Mouse (Mus musculus) spleen, postnatal 36 days (tissue): ENCODE measurements around the gene E130114P18Rik.

Experiments
- DNase-seq, 2 experiments: peaks; one replicate each; pipeline ENCODE4 v3.0.0; 2022; ENCODE audit warnings: low spot score in 2 of 2, mixed read lengths in 1 of 2

The E130114P18Rik gene

DNA sequence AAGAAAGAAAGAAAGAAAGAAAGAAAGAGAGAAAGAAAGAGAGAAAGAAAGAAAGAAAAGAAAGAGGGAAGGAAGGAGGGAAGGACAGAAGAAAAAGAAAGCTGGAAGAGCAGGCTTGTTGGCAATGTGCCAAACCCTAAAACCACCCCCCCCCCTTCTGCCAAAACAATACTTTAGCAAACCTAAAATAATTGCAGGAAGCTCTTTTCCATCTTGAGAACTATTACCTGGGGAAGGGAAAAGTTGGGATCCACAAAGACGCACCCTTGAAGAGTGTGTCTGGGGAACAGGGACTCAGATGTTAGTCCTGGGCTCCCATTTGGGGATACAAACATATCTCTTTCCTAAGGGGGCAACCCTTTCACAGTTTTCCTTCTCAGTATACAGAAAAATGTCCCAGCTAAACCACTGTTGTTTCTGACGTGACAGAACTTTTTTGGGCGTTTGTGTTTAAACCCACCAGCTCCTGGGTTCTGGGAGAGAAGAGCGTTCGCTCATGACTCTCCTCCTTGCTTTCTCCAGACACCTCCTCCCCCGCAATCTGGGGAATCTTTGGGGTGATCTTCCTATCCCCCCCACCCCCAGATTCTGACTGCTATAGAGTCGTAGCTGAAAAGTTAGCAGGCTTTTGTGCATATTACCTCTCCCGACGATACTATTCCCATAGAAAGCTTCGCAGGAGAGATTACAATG, 1.3 kb downstream of the E130114P18Rik start:
- no peak for DNase-seq

DNA sequence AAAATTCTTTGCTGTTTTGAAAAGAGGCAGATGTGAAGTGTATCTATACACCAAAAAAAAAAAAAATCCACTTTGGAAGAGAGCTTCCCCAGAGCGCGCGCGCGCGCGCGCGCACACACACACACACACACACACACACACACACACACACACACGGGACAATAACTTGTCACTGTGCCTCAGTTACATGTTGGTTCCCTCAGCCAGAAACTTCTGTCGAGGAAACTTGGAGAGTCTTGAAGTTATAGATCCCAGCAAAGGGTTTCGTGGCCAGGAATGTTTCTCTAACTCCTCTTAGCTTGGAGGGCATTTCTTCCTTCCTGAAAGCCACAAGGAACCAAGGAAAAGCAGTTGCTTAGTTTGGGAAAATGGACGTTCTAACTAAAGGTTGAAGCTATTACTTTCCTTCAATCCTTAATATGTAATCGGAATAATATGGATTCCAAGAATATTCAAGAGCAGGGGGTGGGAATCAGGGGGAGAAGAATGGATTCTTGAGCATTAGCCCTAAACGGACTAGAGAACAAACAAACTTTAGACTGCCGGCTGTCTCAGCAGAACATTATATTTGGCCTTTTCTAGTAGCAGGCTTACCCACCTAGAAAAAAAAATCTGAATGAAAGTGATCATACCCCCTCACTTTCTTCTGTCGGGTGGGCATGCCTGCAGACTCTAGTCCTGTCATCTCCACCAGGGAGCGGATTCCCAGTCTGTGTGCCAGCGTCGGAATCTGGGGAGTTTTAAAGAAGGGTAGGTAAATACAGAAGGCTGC, 2.2 kb downstream of the E130114P18Rik start:
- no peak for DNase-seq

DNA sequence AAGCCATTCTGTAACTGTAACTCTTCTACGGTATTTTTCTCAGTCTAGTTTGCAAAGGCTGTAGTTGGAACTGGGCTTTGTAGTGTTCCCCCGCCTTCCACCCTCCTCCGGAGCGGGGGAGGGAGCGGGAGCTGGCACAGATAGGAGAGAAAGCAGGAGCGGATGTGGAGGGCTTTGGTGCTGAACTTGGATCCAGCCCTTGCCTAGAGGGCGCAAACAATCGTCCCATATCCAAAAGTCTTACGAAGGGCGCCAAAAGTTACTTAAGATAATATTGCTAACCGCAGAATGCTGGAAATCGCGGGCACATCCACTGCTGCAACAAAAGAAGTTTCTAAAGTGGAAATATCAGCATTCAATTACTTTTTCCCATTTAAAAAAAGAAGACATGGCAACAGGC, 2.8 kb downstream of the E130114P18Rik start:
- DNase-seq, result peak; percentile 34 to 53

DNA sequence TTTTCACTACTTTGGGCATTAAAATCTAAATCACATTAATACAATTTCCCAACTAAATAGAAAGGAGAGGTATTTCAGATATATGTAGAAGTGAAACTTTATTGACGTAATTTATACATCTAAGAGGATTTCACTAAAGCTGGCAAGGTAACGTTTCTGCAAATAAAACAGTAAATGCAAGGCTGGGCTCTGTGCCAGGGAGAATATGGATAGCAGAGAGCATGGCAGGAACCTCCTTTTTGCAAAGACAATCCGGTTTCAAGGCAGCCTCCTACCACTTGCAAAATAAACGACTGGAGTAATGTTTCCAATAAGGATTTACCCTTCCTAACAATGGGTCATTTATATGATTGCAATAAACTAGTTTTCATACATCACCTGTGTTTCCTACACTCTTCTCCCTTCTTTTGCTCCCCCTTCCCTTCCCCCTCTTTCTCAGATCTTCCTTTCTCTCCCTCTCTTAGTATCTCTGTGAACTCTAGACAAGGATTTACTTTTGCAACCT, 3.4 kb downstream of the E130114P18Rik start:
- no peak for DNase-seq

DNA sequence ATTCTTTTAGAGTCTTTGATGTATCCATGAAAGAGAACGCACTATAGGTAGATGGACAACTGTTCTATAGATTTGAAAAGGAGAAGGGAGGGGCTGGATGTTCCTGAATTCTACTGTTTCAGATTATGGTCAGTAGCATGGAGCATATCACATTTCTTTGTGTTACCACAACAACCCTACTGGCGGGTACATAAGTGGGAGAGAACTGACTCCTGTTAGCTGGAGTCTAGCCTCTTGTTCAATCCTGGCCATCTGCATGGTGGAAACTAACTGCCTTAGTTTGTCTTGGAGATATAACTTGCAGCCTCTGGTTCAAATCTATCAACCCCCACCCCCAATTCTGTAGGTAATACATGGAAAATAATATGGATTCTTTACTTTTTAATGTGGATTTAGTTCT, 4.1 kb downstream of the E130114P18Rik start:
- DNase-seq, result no peak

DNA sequence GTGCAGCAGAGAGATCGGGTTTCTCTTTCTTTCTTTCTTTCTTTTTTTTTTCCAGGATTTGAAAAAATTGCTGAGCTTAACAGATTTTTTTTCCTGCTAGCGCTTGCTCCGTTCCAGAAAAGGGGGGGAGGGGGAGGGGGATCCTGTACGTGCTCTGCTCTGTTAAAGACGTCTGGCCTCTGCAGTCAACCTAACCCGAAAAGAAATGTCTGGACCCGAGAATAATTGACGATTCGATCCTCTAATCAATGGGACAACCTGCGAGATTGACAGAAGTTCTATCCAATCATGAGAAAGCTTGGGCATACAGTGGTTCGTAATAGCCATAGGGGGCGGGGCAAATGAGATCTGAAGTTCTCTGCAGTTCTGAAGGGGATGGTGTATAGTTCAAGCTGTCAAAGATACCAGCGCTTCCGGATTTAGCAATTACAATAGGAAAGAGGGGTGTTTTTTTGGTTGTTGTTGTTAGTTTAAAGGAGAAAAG, 4.7 kb downstream of the E130114P18Rik start:
- DNase-seq, result peak; percentile 95 to 97

DNA sequence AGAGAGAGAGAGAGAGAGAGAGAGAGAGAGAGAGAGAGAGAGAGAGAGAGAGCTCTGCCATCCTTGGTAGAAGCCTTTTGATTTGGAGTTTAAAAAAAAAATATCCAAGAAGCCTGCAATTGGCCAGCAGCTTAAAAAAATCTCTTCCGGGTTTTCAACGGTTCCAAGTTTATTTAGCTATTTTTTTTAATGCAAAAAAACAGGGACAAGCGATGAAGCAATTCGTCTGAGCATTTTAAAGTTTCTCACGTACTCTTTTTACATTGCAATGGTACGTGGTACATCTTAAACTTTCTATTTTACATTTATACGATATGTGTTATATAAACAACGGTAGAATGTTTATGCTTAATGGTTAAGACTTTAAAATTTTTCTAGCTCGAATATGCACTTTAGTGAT, 5.2 kb downstream of the E130114P18Rik start, which contains the start of gene Nfia:
Gene Nfia, plus strand, starts transcription at position 94 of the 400 bp plus-strand sequence.
- no peak for DNase-seq

DNA sequence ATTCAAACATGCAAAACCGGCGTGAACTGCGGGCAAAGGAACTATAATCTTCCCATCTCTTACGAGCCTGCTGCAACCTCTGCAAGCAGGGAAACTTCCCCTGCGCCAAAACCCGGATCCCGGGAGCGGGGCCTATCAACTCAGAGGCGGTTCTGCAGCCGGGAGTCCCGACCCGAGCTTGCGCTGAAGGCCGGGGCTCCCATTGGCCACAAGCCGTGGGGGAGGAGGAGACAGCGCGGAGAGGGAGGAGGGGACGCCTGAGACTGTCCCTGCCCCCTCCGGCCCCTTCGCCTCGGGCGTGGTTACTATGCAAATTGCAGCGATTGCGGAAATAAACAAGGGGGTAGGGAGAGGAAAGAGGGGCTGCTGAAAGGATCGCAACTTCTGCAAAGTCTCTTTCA, 5.8 kb downstream of the E130114P18Rik start:
- peak; percentile 97 for DNase-seq

DNA sequence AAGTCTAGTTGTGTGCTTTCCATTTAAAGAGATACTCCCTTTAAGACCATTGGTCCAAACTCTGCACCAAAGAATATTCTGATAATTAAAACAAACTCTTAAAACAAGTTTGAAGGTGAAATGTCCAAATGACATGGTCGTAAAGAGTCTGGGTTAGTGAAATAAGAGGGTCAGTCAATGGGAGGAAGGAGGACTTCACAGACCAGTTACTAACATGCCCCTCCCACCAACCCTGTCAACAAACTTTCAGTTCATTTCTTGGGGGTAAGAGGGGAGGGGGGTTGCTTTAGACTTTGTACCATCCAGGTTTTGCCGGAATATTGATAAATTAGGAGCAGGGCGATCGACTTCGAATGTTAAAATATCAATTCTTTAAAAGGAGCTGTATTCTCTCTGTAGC, 6.5 kb downstream of the E130114P18Rik start:
- DNase-seq, result no peak

DNA sequence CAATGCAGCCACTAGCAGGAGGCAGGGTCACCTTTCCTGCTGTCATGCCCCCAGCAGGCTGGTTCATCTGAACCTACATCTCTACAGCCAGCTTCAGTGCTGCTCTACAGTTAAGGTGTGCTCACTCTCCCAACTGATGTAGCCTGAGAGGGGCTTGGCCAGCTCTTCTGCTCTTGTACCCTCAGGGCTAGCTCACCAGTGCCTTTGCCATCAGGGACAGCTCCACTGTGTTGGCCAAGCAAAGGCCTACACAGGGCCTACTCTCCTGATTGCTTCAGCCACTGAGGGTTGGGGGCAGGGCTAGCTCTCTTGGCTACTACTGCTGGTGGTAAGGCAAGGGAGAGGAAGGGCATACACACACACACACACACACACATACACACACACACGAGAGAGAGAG, 8.0 kb downstream of the E130114P18Rik start:
- no peak for DNase-seq

DNA sequence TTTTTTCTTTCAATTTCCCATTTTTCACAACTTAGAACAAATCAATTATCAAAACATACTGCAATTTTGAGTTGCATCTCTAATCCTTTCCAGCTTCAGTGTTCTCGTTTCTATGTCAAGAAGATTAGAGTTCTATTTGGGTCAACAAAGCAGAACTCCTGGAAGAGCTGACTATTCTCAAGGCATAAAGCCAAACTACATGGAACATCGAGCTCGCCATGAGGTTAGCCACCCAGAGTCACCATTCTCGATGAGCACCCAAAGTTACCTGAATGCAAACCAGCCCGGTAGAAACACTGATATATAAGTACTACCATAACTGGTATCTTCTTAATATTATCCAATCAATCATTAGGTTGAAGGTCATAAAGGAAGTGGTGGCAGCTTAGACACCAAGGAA, 10.4 kb downstream of the E130114P18Rik start:
- no peak for DNase-seq

DNA sequence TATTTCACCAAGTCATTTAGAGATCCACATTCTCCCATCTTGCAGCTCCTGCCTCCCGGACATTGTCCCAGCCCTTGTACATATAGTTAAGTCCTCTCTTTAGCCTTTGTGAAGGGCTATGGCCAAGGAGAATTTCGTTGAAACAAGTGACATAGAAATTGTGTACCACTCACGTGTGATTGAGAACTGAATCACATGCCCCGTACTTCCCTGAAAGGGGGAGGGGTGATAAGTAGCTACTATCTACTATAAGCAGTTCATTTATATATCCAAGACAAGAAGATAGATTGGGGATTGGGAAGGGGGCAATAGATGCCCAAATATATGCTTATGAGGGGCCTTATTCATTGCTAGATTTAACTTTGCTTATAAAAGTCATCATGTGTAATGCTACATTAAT, 10.9 kb downstream of the E130114P18Rik start:
- no peak for DNase-seq

DNA sequence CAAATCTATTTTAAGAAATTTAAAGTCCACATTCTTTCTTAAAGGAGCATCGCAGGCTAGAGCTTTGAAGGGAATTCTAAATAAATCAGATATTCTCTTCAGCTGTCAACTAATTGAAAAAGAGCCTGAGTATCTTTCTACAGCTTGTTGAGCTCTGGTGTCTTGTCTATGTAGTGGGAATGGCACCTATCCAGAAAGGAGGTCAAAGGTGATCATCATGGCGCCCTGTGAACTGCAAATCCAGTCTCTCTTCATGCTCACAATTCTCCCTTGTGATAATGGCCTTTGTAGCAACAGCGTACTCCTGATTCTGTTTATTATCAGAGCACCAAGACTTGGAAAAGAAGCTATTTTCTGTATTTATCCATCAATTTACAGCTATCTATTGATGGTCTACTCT, 11.8 kb downstream of the E130114P18Rik start:
- no peak for DNase-seq

DNA sequence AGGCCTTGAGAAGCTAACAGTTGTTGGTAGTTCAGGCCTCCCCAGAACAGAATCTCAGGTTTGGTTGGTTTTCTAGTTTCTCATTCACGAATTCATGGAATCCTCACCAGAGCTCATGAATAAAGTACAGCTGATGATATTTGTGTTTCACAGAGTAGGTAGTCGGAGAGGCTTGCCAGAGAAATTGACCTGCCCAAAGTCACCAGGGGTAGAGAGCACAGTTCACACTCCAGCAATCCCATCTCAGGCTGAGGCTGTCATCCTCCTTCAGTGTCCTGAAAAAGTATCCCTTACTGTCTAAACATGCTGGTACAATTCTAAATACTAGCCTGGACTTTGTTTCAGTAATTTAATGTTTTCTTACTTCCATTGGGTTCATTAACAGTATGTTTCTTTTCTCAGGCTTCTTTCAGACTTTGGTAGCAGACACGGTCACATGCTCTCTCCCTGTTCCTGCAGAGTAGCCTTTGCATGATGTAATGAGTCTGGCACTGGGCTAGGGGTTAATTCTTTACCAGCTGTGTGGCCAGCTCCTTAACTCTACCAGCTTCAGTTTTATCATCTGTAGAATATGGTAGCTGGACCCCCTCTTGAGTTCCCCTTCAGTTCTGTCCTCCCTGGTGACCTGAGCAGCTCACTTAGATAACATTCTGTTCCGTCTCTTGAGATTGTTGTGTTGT, 12.4 kb downstream of the E130114P18Rik start:
- no peak for DNase-seq

DNA sequence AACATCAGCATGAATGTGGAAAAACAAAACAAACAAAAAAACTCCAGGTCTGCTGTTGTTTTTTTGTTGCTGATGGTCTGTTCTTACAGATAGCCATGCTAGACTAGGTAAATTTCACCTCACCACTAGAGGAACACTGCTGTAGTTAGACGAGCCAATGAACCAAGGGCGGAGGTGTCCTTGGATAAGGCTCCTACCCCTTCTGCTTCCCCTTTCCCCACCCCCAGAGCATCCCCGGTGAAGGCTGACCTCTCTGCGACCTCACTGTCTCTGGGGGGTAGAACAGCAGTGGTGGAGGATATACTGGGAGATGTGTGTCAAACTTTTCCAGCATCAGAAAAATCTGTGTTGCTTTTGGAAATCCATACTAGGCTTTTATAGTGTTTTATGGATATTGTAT, 13.3 kb downstream of the E130114P18Rik start:
- DNase-seq, result no peak

DNA sequence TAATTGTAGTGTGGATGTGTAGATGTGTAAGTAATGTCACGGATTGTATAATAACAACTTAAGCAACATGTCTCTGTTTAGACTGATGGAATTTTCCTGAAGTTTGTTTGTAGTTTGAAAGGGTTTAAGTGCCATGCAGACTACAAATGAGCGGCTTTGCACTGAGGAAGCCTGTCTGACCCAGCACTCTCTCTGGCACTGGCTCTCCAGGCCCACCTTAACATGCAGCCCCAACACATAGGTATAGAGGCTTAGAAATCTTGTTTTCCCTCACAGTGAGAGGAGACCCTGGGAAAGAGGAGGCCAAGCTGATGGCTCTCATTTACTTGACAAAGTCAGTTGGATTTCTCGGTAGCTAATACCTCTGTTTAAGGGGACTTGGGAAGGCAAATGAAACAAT, 19.2 kb downstream of the E130114P18Rik start:
- no peak for DNase-seq

DNA sequence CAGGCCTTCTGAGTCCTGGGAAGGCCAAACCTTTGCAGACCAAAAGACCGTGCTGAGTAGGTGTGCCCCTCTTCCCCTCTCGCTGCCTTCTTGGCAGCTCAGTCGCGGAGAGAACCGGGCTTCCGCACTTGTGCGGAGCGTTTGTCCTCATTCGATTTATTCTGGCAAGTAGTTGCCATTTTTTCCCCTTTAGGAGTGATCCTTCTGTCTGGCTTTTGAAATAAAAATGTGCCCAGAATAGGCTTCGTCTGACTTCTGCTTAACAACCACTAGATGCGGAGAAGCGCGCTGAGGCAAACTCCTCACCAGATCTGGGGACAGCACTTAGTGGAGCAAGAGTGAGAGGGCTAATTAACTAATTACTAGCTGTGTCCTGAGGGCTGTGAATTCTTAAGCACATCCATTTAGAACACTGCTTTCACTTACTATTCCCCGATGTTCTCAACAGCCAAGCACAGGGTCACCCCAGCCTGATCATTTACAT, 19.9 kb downstream of the E130114P18Rik start:
- DNase-seq, result no peak

DNA sequence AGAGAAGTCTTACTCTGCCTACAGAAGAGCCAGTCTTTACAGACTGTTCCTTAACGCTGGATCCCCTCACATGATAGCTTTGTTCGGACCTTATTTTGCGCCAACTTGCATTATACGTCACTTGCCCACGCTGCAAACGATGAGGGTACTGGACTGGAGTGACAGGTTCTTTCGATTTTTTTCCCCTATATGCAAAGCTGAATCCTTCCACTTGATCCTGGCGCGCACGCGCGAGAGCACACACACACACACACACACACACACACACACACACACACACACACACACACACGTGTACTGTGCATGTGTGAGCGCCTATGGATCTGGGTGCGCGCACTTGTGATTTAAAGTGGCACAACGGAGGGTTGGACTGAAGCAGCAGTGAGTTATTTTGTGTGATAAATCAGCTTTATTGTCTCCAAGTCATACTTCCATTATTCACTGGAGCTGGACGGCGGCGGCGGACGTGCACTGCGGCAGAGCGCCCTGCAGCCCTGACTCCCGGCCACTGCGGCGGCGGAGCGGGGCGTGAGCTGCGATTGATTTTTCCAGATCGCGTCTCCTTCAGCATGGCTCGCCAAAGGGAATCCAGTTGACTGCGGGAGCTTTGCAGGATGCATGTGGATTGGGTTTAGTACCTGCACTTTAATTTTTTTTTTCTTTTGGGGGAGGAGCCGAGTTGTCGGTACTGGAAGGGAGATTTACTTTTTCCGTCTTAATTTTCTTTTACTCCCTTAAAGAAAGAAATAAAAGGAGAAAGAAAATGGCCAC, 20.5 kb downstream of the E130114P18Rik start:
- DNase-seq, result no peak

DNA sequence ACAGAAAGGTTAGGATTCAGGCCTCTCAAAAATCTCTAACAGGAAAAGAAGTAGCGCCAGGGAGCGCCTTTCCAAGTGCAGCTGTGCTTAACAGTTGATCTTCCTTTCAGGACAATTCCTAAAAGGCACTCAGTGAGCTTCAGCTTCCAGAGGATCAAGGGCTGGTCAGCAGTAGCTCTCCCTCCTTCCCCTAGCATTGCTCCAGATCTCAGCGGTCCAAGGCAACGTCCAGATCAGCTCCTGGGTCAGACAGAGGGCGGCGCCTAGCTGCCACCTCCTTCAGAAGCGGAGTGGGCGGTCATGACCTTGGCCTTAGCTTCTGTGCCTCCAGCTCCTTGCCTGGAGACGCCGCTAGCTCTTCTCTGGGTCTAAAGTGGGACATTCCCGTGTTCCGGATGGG, 23.6 kb downstream of the E130114P18Rik start:
- DNase-seq, result peak in 1 of 2 experiments; percentile 13

DNA sequence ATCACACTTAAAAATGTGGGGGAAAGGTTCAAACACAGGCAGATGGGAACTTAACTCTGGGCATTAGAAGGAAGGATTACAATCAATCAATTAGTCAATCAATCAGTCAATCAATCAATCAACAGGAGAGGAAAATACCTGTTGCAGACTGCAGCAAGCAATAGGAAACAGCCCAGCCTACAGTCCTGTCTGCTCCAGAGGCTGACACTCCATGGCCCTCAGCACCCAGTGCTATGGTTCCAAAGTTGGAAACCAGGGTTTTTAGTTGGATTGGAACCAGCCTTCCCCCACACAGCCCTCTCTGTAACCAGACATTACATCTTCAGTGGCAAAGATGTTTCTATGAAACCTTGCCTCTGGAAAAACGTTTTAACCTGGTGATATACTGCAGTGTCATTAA, 24.4 kb downstream of the E130114P18Rik start:
- DNase-seq, result no peak

DNA sequence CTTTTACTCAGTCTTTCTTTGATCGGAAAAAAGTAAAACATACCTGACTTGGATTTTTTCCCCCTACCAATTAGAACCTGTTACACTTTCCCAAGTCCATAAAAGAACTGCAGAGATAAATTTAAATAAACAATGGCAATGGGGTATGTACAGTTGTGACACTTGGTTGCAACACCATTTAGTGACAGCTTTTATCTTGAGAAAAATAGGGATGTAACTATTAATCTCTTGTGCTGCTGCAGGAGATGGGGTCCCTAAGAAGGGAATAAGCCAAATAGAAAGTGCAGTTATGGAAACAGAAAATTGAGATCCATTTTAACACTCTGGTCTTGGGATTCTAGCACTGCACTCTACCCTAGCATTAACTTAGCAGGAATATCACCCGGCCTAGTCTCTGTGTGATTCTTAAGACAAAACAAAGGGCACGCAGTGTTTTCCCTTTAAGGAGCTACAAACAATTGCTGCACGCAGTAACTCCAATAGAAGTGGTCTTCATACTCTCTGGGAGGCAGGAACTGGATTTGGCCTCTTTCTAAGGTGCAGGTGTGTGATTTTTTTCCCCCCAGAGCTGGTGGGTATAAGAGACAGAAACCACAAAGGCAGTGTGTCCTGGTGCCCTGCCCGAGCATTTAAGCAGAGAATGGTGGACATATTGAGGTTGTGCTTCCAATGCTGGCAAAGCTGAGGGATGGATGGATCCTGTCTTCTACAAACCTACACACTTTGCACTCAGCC, 25.4 kb downstream of the E130114P18Rik start:
- no peak for DNase-seq
